Mouse (Mus musculus): ENCODE data around the gene Gal3st1.

GRCm38 (mm10) chr11:3989748-3990147 lies 6.3 kb downstream of the Gal3st1 start:
- TF ChIP-seq CTCF (IDR thresholded peaks at IDR 0.05; ENCODE audit: low read depth) (no peak), EP300 (IDR thresholded peaks at IDR 0.05; ENCODE audit: low read depth) (no peak)
